Mouse (Mus musculus): ENCODE data around the gene March6.

- TF ChIP-seq ZNF384 (IDR thresholded peaks at IDR 0.05; ENCODE audit: low read depth, low read length), result no peak
- no peak for TF ChIP-seq HCFC1 (IDR thresholded peaks at IDR 0.05; ENCODE audit: borderline replicate concordance, insufficient read depth, low read length)
- TF ChIP-seq CHD2 (IDR thresholded peaks at IDR 0.05; ENCODE audit: low read depth, low read length), result no peak
- no peak for TF ChIP-seq MAFK (IDR thresholded peaks at IDR 0.05; ENCODE audit: insufficient read depth, low read depth, low read length)
- TF ChIP-seq ZC3H11A (IDR thresholded peaks at IDR 0.05; ENCODE audit: borderline replicate concordance, low read depth, low read length), result no peak
Observed at GRCm38 (mm10) chr15:31413662-31414061, 117.2 kb downstream of the March6 start.

All from ES-E14 (cell line).